Mouse (Mus musculus): ENCODE results near the gene Caln1. TPM values are rescaled to one million over a fixed set of nuclear protein-coding genes. Genes with fewer than 3 reads are reported as not detected.

The Caln1 gene
- total and polyA plus RNA-seq, 3 experiments: not detected

GRCm38 (mm10) chr5:130476741-130477140 is 107.5 kb downstream of the Caln1 start:
- no peaks in the 10 kb centered on the region for H3K4me1 ChIP-seq (ENCODE audit: control insufficient read depth in 1 of 2, insufficient read depth in 2 of 2, low read length in 2 of 2)
- TF ChIP-seq GATA1 (IDR thresholded peaks at IDR 0.05; ENCODE audit: low read depth, low read length) (no peak), CHD2 (IDR thresholded peaks at IDR 0.05; ENCODE audit: low read length) (no peak), POLR2AphosphoS2 (IDR thresholded peaks at IDR 0.05; ENCODE audit: low read length) (no peak), USF2 (IDR thresholded peaks at IDR 0.05; ENCODE audit: borderline replicate concordance in 1 of 2, insufficient read depth in 1 of 2, low read depth in 1 of 2, low read length in 2 of 2) (no peak), ELF1 (IDR thresholded peaks at IDR 0.05; ENCODE audit: low read depth, low read length) (no peak), MAFK (IDR thresholded peaks at IDR 0.05; ENCODE audit: borderline replicate concordance, low read depth, low read length) (no peak), HCFC1 (IDR thresholded peaks at IDR 0.05; ENCODE audit: low read depth, low read length) (no peak), NELFE (IDR thresholded peaks at IDR 0.05; ENCODE audit: low read depth, low read length) (no peak), MAZ (IDR thresholded peaks at IDR 0.05; ENCODE audit: low read depth, low read length) (no peak), ETS1 (IDR thresholded peaks at IDR 0.05; ENCODE audit: low read depth, low read length) (no peak), E2F4 (IDR thresholded peaks at IDR 0.05; ENCODE audit: borderline replicate concordance, low read depth, low read length) (no peak), JUND (IDR thresholded peaks at IDR 0.05; ENCODE audit: low read depth, low read length) (no peak), NRF1 (IDR thresholded peaks at IDR 0.05; ENCODE audit: insufficient read depth, low read depth, low read length, poor library complexity, severe bottlenecking) (no peak), MXI1 (IDR thresholded peaks at IDR 0.05; ENCODE audit: low read depth, low read length) (no peak), CHD1 (IDR thresholded peaks at IDR 0.05; ENCODE audit: low read depth, low read length) (no peak), UBTF (IDR thresholded peaks at IDR 0.05; ENCODE audit: borderline replicate concordance, insufficient read depth, low read depth, low read length) (no peak)
- no peak overlapping the region for H3K4me3 ChIP-seq (ENCODE audit: control insufficient read depth in 1 of 2, insufficient read depth in 1 of 2, low read depth in 2 of 2, low read length in 2 of 2)
- H3K9ac ChIP-seq (ENCODE audit: control insufficient read depth, low read depth, low read length, poor library complexity, severe bottlenecking): no peak overlapping the region
- H3K27ac ChIP-seq (ENCODE audit: control insufficient read depth, low read depth, low read length): no peak overlapping the region
- no peaks in the 10 kb centered on the region for H3K79me2 ChIP-seq (ENCODE audit: control insufficient read depth, insufficient read depth, low read length, poor library complexity)
- H3K27me3 ChIP-seq (ENCODE audit: control insufficient read depth in 1 of 2, insufficient read depth in 2 of 2, low read length in 2 of 2): no peaks in the 10 kb centered on the region
- H3K9me3 ChIP-seq (replicated peaks; ENCODE audit: insufficient read depth, low read length): no peaks in the 10 kb centered on the region
- DNase-seq (ENCODE audit: low read depth, low spot score): no peak
- no peaks in the 10 kb centered on the region for H3K36me3 ChIP-seq (ENCODE audit: control insufficient read depth in 1 of 2, insufficient read depth in 2 of 2, low read length in 2 of 2)

GRCm38 (mm10) chr5:130480290-130480689 is 111.0 kb downstream of the Caln1 start:
- H3K4me3 ChIP-seq (ENCODE audit: control insufficient read depth in 1 of 2, insufficient read depth in 1 of 2, low read depth in 2 of 2, low read length in 2 of 2): no peak overlapping the region
- H3K9ac ChIP-seq (ENCODE audit: control insufficient read depth, low read depth, low read length, poor library complexity, severe bottlenecking): no peak overlapping the region
- H3K9me3 ChIP-seq (replicated peaks; ENCODE audit: insufficient read depth, low read length): no peaks in the 10 kb centered on the region
- H3K27ac ChIP-seq (ENCODE audit: control insufficient read depth, low read depth, low read length): no peak overlapping the region
- H3K36me3 ChIP-seq (ENCODE audit: control insufficient read depth in 1 of 2, insufficient read depth in 2 of 2, low read length in 2 of 2): no peaks in the 10 kb centered on the region
- H3K27me3 ChIP-seq (ENCODE audit: control insufficient read depth in 1 of 2, insufficient read depth in 2 of 2, low read length in 2 of 2): no peaks in the 10 kb centered on the region
- H3K4me1 ChIP-seq (ENCODE audit: control insufficient read depth in 1 of 2, insufficient read depth in 2 of 2, low read length in 2 of 2): no peaks in the 10 kb centered on the region
- TF ChIP-seq GATA1 (IDR thresholded peaks at IDR 0.05; ENCODE audit: low read depth, low read length): no peak
- no peak for TF ChIP-seq TBP (IDR thresholded peaks at IDR 0.05; ENCODE audit: low read depth, low read length)
- TF ChIP-seq CHD2 (IDR thresholded peaks at IDR 0.05; ENCODE audit: low read length): no peak
- DNase-seq (ENCODE audit: low read depth, low spot score): no peak
- no peaks in the 10 kb centered on the region for H3K79me2 ChIP-seq (ENCODE audit: control insufficient read depth, insufficient read depth, low read length, poor library complexity)
